Mouse (Mus musculus) heart, embryonic 11.5 days (tissue): ENCODE measurements around the gene Pla2g15. TPM values are rescaled to one million over a fixed set of nuclear protein-coding genes. Genes with fewer than 3 reads are reported as not detected.
"Not testable (repeated sequence)": the region's sequence is repeated elsewhere in the genome, so short reads cannot be mapped to it uniquely, and the experiment has no call there.

Experiments used
- ATAC-seq: fragments of 200-750 bp; cut with Nextera tagmentation; replicated peaks from 2 replicates; pipeline ENCODE4 v1.8.0; 2017; ENCODE audit warnings: moderate library complexity; ENCODE audit not compliant: insufficient number of reproducible peaks, low FRiP score, low TSS enrichment
- H3K27ac ChIP-seq: fragments of 300-500 bp; sonication (generic); 2 replicates; pipeline ENCODE4 v1.5.1; 2014; ENCODE audit warnings: mild to moderate bottlenecking, low read depth, low read length
- H3K27me3 ChIP-seq: fragments of 300-500 bp; sonication (generic); 2 replicates; pipeline ENCODE4 v1.6.1; 2014; ENCODE audit warnings: mild to moderate bottlenecking, low read length, mixed read lengths; ENCODE audit not compliant: control insufficient read depth, insufficient read depth
- H3K36me3 ChIP-seq: fragments of 300-500 bp; sonication (generic); 2 replicates; pipeline ENCODE4 v1.6.1; 2014; ENCODE audit warnings: mild to moderate bottlenecking, low read length, moderate library complexity, mixed read lengths; ENCODE audit not compliant: control insufficient read depth, insufficient read depth
- H3K4me1 ChIP-seq: fragments of 300-500 bp; sonication (generic); 2 replicates; pipeline ENCODE4 v1.6.1; 2014; ENCODE audit warnings: low read length; ENCODE audit not compliant: control insufficient read depth, insufficient read depth
- H3K4me2 ChIP-seq: fragments of 300-500 bp; sonication (generic); 2 replicates; pipeline ENCODE4 v1.6.1; 2014; ENCODE audit warnings: mild to moderate bottlenecking, moderate library complexity
- H3K4me3 ChIP-seq: fragments of 300-500 bp; sonication (generic); 2 replicates; pipeline ENCODE4 v1.5.1; 2014; ENCODE audit warnings: low read depth, low read length
- H3K9ac ChIP-seq: fragments of 300-500 bp; sonication (generic); 2 replicates; pipeline ENCODE4 v1.6.1; 2014; ENCODE audit warnings: mild to moderate bottlenecking, low read depth, low read length, moderate library complexity
- H3K9me3 ChIP-seq: fragments of 300-500 bp; sonication (generic); replicated peaks from 2 replicates; pipeline ENCODE4 v1.6.1; 2016; ENCODE audit warnings: low read length; ENCODE audit not compliant: control insufficient read depth
- WGBS: fragments of 180-500 bp; shearing (Covaris S2); extraction: QIAGEN DNeasy Blood & Tissue Kit; methylation state at CpG from one replicate; pipeline ENCODE4 v1.1.7; 2014; ENCODE audit not compliant: insufficient replicate concordance; 5-methylcytosine and 5-hydroxymethylcytosine counted together
- polyA plus RNA-seq: library from polyadenylated mRNA; unstranded; fragments of >200 nt; fragmentation: Nextera tagmentation; extraction: Ambion mirVana; gene quantifications from 2 replicates; pipeline ENCODE4 v1.2.1, GENCODE M21; 2014

Pla2g15 gene
- polyA plus RNA-seq, 1 experiment from 2014 or later = 3.0 TPM

DNA sequence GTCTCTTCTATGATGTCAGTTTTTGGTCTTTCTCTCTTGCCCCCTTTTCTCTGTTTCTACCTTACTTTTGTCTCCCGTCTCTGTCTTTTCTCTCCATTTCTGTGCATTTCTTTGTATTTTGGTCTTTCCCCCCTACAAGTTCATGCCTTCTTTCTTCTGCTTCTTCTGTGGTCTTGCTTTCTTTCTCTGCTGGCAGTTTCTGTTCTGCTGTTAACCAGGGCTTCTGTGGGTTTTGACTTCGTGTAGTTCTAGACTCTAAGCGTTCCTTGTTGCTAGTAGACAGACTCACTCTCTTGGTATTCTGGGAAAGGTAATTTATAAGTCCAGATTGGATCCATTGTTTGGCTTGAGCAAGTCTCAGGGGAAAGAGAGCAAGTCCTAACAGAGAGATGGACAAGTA lies 36.2 kb downstream of the Pla2g15 start:
- H3K4me2 ChIP-seq = no peak overlapping the region
- H3K4me3 ChIP-seq = no peak overlapping the region
- H3K36me3 ChIP-seq = peaks cover 16% of the 10 kb centered on the region
- H3K4me1 ChIP-seq = no peaks in the 10 kb centered on the region; the same call in 1 of the 2 replicates
- ATAC-seq = no peak
- H3K9ac ChIP-seq = no peak overlapping the region
- H3K27me3 ChIP-seq = no peaks in the 10 kb centered on the region
- H3K27ac ChIP-seq = no peak overlapping the region
- no peaks in the 10 kb centered on the region; the same call in 1 of the 2 replicates for H3K9me3 ChIP-seq
- WGBS = 92% methylated on average over 3 of the region's 3 CpGs

DNA sequence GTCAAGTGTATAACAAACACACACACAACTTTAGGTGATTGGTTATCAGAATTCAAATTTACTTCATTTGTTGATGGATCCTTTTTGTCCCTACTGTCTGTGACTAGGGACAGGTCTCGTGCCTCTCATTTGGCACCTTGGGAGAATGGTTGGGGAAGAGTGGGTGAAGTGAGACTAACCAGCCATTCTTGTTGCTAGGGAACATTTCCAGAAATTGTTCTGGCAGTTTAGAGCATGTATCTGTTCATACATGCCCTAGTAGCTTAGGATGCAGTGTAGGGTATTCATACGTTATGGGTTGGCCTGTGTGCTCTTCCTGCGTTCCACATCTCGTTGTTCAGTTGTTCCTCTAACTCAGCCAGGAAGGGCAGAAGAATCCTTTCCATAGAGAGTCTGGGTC lies 39.0 kb downstream of the Pla2g15 start:
- ATAC-seq = no peak
- H3K9ac ChIP-seq = no peak overlapping the region
- H3K36me3 ChIP-seq = peaks cover 23% of the 10 kb centered on the region
- no peaks in the 10 kb centered on the region for H3K27me3 ChIP-seq
- 86% methylated on average over 4 of the region's 4 CpGs for WGBS
- H3K9me3 ChIP-seq = no peaks in the 10 kb centered on the region; the same call in 1 of the 2 replicates
- H3K4me2 ChIP-seq = no peak overlapping the region
- no peak overlapping the region for H3K4me3 ChIP-seq
- H3K4me1 ChIP-seq = no peaks in the 10 kb centered on the region; the same call in 1 of the 2 replicates
- H3K27ac ChIP-seq = no peak overlapping the region

DNA sequence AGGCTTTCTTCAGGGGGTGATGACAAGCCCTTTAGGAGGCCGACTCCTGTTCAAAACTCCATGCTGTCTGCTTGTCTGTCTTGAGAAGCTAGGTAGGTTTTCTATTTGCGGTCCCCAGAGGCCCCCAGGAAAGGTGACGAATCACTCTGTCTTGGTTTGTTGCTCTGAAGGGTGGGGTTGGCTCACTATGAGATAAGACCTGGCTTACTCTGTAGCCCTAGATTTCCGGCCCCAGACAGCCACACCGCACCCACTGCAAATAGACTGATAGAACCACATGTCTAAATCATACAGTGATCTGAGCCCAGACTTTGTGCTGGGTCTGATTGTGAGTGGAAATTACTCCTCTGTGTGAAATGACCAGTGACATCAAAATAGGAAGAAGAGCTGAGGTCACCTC lies 41.4 kb downstream of the Pla2g15 start:
- H3K27ac ChIP-seq = no peak overlapping the region
- H3K4me2 ChIP-seq = no peak overlapping the region
- H3K27me3 ChIP-seq = no peaks in the 10 kb centered on the region
- 41% methylated on average over 5 of the region's 5 CpGs for WGBS
- H3K36me3 ChIP-seq = peaks cover 21% of the 10 kb centered on the region
- no peaks in the 10 kb centered on the region; the same call in 1 of the 2 replicates for H3K4me1 ChIP-seq
- no peak overlapping the region for H3K4me3 ChIP-seq
- no peak overlapping the region for H3K9ac ChIP-seq
- ATAC-seq = no peak
- no peaks in the 10 kb centered on the region; the same call in 1 of the 2 replicates for H3K9me3 ChIP-seq

DNA sequence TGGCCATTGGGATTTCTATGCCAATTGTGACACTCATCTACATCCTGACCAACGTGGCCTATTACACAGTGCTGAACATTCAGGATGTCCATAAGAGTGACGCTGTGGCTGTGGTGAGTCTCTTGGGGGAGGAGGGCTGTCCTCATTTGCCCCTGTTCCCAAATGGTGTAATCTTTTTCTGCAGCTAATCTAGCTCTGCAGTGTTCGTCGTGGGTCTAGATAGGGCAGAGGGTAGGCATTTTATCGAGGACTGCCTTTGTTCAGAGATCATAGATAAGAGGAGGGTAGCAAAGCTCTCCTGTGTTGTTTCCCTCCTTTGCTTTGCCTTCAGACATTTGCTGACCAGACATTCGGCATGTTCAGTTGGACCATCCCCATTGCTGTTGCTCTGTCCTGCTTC lies 43.0 kb downstream of the Pla2g15 start:
- 59% methylated on average over 6 of the region's 6 CpGs for WGBS
- H3K9me3 ChIP-seq = no peaks in the 10 kb centered on the region

DNA sequence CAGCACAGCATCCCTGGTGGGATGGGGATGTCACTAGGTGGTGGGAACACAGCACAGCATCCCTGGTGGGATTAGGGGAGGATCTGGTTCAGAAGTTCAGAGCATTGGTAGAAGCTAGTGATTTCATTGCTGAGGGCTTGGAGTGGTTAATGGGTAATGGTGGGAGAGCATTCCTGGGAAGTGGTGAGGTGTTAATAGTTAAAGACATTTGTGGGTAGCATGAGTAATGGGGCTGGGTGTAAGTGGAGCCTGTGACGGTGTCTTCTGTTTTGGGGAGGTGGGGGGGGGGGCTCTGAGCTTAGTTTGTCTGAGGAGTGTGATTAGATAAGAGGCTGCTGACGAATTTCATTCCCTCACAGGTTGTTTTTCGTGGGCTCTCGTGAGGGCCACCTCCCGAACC lies 43.9 kb downstream of the Pla2g15 start:
- Histone ChIP-seq H3K27ac (no peak overlapping the region), H3K4me3 (no peak overlapping the region), H3K36me3 (peaks cover 12% of the 10 kb centered on the region), H3K4me2 (no peak overlapping the region), H3K9me3 (no peaks in the 10 kb centered on the region), H3K4me1 (no peaks in the 10 kb centered on the region; the same call in 1 of the 2 replicates), H3K27me3 (no peaks in the 10 kb centered on the region), H3K9ac (no peak overlapping the region)
- ATAC-seq = no peak
- 47% methylated on average over 5 of the region's 5 CpGs for WGBS

More for the DNA sequence above, 43.0 kb downstream of the Pla2g15 start:
- H3K27ac ChIP-seq = no peak overlapping the region
- H3K4me2 ChIP-seq = no peak overlapping the region
- no peak overlapping the region for H3K9ac ChIP-seq
- H3K36me3 ChIP-seq = peaks cover 13% of the 10 kb centered on the region
- no peak overlapping the region for H3K4me3 ChIP-seq
- H3K4me1 ChIP-seq = no peaks in the 10 kb centered on the region; the same call in 1 of the 2 replicates
- H3K27me3 ChIP-seq = no peaks in the 10 kb centered on the region
- no peak for ATAC-seq

DNA sequence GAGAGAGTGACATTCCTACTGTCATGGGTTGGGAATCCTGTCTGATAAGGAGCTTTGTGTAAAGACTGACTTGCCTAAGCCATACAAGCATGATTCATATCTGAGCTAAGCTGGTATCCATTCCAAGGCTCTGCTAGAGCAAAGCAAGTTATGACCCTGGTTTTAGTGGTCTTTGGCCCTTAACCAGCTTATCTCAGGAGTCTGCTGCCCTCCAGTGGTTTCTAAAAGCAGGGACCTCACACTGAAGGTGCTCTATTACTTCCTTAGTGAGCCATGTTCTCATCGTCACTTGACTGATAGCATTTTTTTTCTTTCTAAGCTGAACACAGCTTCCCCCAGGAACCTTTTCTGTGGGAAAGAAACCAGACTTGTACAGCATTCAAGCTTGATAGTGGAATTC lies 48.5 kb downstream of the Pla2g15 start:
- ATAC-seq = no peak
- Histone ChIP-seq H3K4me2 (no peak overlapping the region), H3K27me3 (no peaks in the 10 kb centered on the region), H3K9me3 (no peaks in the 10 kb centered on the region), H3K27ac (no peak overlapping the region), H3K9ac (no peak overlapping the region), H3K4me3 (no peak overlapping the region), H3K4me1 (no peaks in the 10 kb centered on the region), H3K36me3 (peaks cover 15% of the 10 kb centered on the region)
- 8% methylated on average over 1 of the region's 1 CpGs for WGBS

DNA sequence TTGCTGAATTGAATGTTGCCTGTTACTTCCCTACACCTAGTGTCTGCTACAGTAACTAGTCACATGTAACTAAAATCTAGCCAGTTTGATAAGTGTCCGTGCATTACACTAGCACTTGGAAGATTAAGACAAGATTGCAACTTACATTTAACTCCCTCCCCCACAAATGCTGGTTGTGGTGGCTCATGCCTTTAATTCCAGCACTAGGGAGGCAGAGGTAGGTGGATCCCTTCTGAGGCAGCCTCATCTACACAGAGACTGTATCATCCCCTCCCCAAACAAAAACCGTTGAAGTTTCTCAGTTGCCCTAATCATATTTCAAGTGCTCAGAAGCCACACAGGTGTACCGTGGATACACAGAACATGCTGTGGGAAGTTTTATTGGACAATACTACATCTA lies 49.4 kb downstream of the Pla2g15 start:
- not testable (repeated sequence) for H3K9ac ChIP-seq, ATAC-seq, H3K27ac ChIP-seq, H3K9me3 ChIP-seq, H3K4me3 ChIP-seq, H3K4me1 ChIP-seq, H3K27me3 ChIP-seq, H3K4me2 ChIP-seq
- H3K36me3 ChIP-seq = peaks cover 19% of the 10 kb centered on the region
- WGBS = 78% methylated on average over 3 of the region's 3 CpGs

DNA sequence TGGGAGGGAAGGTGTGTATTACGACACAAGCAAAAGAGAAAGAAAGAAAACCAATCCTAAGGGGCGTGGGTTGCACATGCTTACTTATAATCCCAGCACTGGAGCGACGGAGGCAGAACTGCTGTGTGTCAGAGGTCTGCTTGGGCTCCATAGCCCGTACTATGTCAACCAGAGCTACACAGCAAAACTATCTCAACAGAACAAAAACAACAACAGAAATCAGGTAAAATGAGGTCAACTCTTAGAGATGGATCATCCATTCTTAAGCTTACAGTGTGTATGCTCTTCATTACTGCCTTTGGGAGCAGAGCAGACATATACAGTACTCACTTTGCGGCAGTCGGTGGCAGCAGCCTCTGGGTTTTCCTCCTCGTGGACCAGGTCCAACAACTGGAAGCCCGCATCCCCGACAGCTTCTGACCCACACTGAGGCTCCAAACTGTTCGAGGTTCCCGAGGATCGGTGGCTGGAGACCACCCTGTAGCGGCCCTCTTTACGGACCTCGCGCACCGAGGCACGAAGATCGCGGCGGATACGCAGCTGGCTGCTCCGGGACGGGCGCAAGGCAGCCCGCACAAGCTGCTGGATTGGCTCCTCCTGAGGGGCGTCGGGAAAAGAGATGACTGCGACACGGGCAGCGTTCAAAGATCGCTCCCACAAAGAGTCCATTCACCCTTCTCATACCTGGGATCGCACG lies 60.0 kb downstream of the Pla2g15 start:
- Histone ChIP-seq H3K27ac (peak overlapping the region; percentile 90), H3K4me1 (peaks cover 6% of the 10 kb centered on the region), H3K4me2 (peak overlapping the region; percentile 67), H3K9ac (peak overlapping the region; percentile 96), H3K9me3 (no peaks in the 10 kb centered on the region), H3K27me3 (no peaks in the 10 kb centered on the region), H3K36me3 (peaks cover 17% of the 10 kb centered on the region), H3K4me3 (peak overlapping the region; percentile 89)
- WGBS = 1% methylated on average over 35 of the region's 35 CpGs
- peak; percentile 31 for ATAC-seq

DNA sequence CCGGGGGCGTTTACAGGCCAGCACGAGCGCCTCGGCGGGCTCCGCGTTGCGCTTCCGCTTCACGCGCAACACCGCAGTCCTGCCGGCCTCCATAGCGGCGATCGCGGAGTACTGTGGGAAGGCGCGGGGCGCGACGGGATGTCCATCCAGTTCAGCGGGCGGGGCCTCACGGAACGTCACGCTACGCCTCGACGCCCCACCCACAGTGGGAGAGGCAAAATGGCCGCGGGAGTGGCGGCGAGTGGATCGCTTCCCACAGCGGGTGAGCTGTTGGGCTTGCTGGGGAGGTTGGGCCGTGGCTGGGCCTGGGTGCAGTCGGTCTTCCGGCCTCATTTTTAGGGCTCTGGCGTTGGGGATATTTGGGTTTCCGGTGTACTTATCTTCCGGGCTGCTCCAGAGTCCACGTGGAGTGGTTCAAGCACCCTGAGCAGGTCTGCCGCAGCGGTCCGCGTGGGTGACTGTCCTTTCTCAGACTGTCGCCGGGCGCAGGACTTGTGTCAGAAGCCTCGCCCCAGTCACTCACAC lies 60.7 kb downstream of the Pla2g15 start, which contains the start of the genes Slc7a6os and Prmt7:
TSS of gene Slc7a6os (minus strand) at position 115 of the 525 bp plus-strand sequence.
TSS of gene Prmt7 (plus strand) at position 116 of the 525 bp plus-strand sequence.
- H3K9ac ChIP-seq = peak within 1 kb of the TSS; percentile 96
- H3K9me3 ChIP-seq = no peaks in the 10 kb centered on the region
- H3K27me3 ChIP-seq = no peaks in the 10 kb centered on the region
- whole genome bisulfite sequencing = under 1% methylated on average over 52 of the region's 52 CpGs
- peaks cover 6% of the 10 kb centered on the region for H3K4me1 ChIP-seq
- H3K4me3 ChIP-seq = peak within 1 kb of the TSS; percentile 89
- H3K27ac ChIP-seq = peak within 1 kb of the TSS; percentile 90
- H3K4me2 ChIP-seq = peak within 1 kb of the TSS; percentile 67
- peak; percentile 97 for ATAC-seq
- H3K36me3 ChIP-seq = peaks cover 17% of the 10 kb centered on the region
